Mouse (Mus musculus) small intestine, adult 2 months (tissue): ENCODE results near the gene Olfr1410. TPM values are rescaled to one million over a fixed set of nuclear protein-coding genes. Genes with fewer than 3 reads are reported as not detected.

Experiments used
- H3K27ac ChIP-seq: fragments of 200-500 bp; 2 replicates; pipeline ENCODE4 v1.5.1; 2012; ENCODE audit warnings: low read depth, low read length, control low read depth, inconsistent platforms; ENCODE audit not compliant: insufficient read depth
- H3K27me3 ChIP-seq: fragments of 200-500 bp; 2 replicates; pipeline ENCODE4 v1.6.1; 2012; ENCODE audit warnings: mild to moderate bottlenecking, moderate library complexity, low read length, inconsistent platforms; ENCODE audit not compliant: control insufficient read depth, insufficient read depth
- H3K36me3 ChIP-seq: fragments of 200-500 bp; 2 replicates; pipeline ENCODE4 v1.6.1; 2012; ENCODE audit warnings: mild to moderate bottlenecking, low read length, control low read depth, inconsistent platforms; ENCODE audit not compliant: control insufficient read depth, insufficient read depth
- H3K4me1 ChIP-seq: fragments of 200-500 bp; 2 replicates; pipeline ENCODE4 v1.6.1; 2012; ENCODE audit warnings: low read length, inconsistent platforms, mixed read lengths; ENCODE audit not compliant: control insufficient read depth, insufficient read depth, insufficient read length
- H3K4me3 ChIP-seq: fragments of 200-500 bp; 2 replicates; pipeline ENCODE4 v1.5.1; 2012; ENCODE audit warnings: low read depth, mild to moderate bottlenecking, control low read depth, inconsistent platforms, low read length, moderate library complexity
- CTCF ChIP-seq: fragments of 200-500 bp; IDR thresholded peaks from 2 replicates; pipeline ENCODE4 v1.5.1; 2012; ENCODE audit warnings: low read depth, mild to moderate bottlenecking, control low read depth, inconsistent platforms, low read length, moderate library complexity, mixed read lengths; ENCODE audit not compliant: insufficient replicate concordance, insufficient read length; ENCODE audit errors: extremely low read depth
- POLR2A ChIP-seq: fragments of 200-500 bp; IDR thresholded peaks from 2 replicates; pipeline ENCODE4 v1.6.1; 2012; ENCODE audit warnings: low read depth, mild to moderate bottlenecking, control low read depth, inconsistent platforms, low read length, moderate library complexity
- WGBS: fragments of 180-500 bp; shearing (Covaris S2); methylation state at CpG from one replicate; pipeline ENCODE4 v1.1.7; 2018; 5-methylcytosine and 5-hydroxymethylcytosine counted together
- polyA plus RNA-seq: library from polyadenylated mRNA; depleted of rRNA; stranded (reverse); fragments of >200 nt; gene quantifications from 2 replicates; pipeline ENCODE4 v1.2.3, GENCODE M21; 2012

Gene Olfr1410
- polyA plus RNA-seq, 1 experiment: not detected

- Histone ChIP-seq H3K4me1 (no peaks in the 10 kb centered on the region), H3K4me3 (no peak overlapping the region), H3K36me3 (no peaks in the 10 kb centered on the region), H3K27me3 (no peaks in the 10 kb centered on the region), H3K27ac (no peak overlapping the region)
- 46% methylated on average over 4 of the region's 4 CpGs for WGBS
- no peak for TF ChIP-seq CTCF
- no peak for TF ChIP-seq POLR2A
Measured at GRCm38 (mm10) chr1:92613175-92613574, 7.6 kb downstream of the Olfr1410 start.

GRCm38 (mm10) chr1:92614516-92614915 is 8.9 kb downstream of the Olfr1410 start:
- 3% methylated on average over 1 of the region's 1 CpGs for WGBS
- TF ChIP-seq CTCF (no peak), POLR2A (no peak)
- Histone ChIP-seq H3K4me1 (no peaks in the 10 kb centered on the region), H3K27ac (no peak overlapping the region), H3K36me3 (no peaks in the 10 kb centered on the region), H3K27me3 (no peaks in the 10 kb centered on the region), H3K4me3 (no peak overlapping the region)

- 34% methylated on average over 1 of the region's 1 CpGs for WGBS
- no peaks in the 10 kb centered on the region for H3K4me1 ChIP-seq
- no peak for TF ChIP-seq POLR2A
- TF ChIP-seq CTCF: no peak
Measured at GRCm38 (mm10) chr1:92616046-92616445, 10.5 kb downstream of the Olfr1410 start.

GRCm38 (mm10) chr1:92617488-92617887 is 11.9 kb downstream of the Olfr1410 start, which contains the start of gene Olfr12:
Gene Olfr12 (plus strand): TSS chr1:92617788.
- Histone ChIP-seq H3K27me3 (no peaks in the 10 kb centered on the region), H3K36me3 (no peaks in the 10 kb centered on the region), H3K4me3 (no peak within 1 kb of the TSS), H3K27ac (no peak within 1 kb of the TSS), H3K4me1 (no peaks in the 10 kb centered on the region)
- WGBS: 47% methylated on average over 2 of the region's 2 CpGs
- no peak for TF ChIP-seq POLR2A
- no peak for TF ChIP-seq CTCF

More at GRCm38 (mm10) chr1:92616046-92616445, 10.5 kb downstream of the Olfr1410 start:
- no peaks in the 10 kb centered on the region for H3K27me3 ChIP-seq
- H3K36me3 ChIP-seq: no peaks in the 10 kb centered on the region
- no peak overlapping the region for H3K4me3 ChIP-seq
- no peak overlapping the region for H3K27ac ChIP-seq

- no peak overlapping the region for H3K4me3 ChIP-seq
- WGBS: 40% methylated on average over 4 of the region's 4 CpGs
- H3K27ac ChIP-seq: no peak overlapping the region
- TF ChIP-seq POLR2A (no peak), CTCF (no peak)
- H3K36me3 ChIP-seq: no peaks in the 10 kb centered on the region
- no peaks in the 10 kb centered on the region for H3K27me3 ChIP-seq
- no peaks in the 10 kb centered on the region for H3K4me1 ChIP-seq
Measured at GRCm38 (mm10) chr1:92618360-92618759, 12.8 kb downstream of the Olfr1410 start.

- H3K4me3 ChIP-seq: no peak overlapping the region
Measured at GRCm38 (mm10) chr1:92628227-92628626, 22.6 kb downstream of the Olfr1410 start.

GRCm38 (mm10) chr1:92632196-92632595 is 26.6 kb downstream of the Olfr1410 start:
- TF ChIP-seq POLR2A (no peak), CTCF (no peak)
- WGBS: 77% methylated on average over 5 of the region's 5 CpGs
- Histone ChIP-seq H3K4me3 (no peak overlapping the region), H3K36me3 (peaks cover 9% of the 10 kb centered on the region; the same call in 1 of the 2 replicates), H3K4me1 (no peaks in the 10 kb centered on the region), H3K27me3 (no peaks in the 10 kb centered on the region), H3K27ac (no peak overlapping the region)

More at GRCm38 (mm10) chr1:92628227-92628626, 22.6 kb downstream of the Olfr1410 start:
- 66% methylated on average over 4 of the region's 4 CpGs for WGBS
- Histone ChIP-seq H3K27me3 (no peaks in the 10 kb centered on the region; the same call in 1 of the 2 replicates), H3K4me1 (no peaks in the 10 kb centered on the region), H3K27ac (no peak overlapping the region), H3K36me3 (no peaks in the 10 kb centered on the region)
- no peak for TF ChIP-seq POLR2A
- TF ChIP-seq CTCF: no peak
